Mouse (Mus musculus) liver, adult 2 months (tissue): Measurements from ENCODE around the gene Zc3h4.

Experiments used
- CTCF ChIP-seq: fragments of 200-500 bp; IDR thresholded peaks from 2 replicates; pipeline ENCODE4 v1.5.1; 2011; ENCODE audit warnings: low read depth, low read length, control low read depth
- POLR2A ChIP-seq: fragments of 200-500 bp; IDR thresholded peaks from 2 replicates; pipeline ENCODE4 v1.6.1; 2011; ENCODE audit warnings: low read length, control low read depth; ENCODE audit not compliant: insufficient read depth; ENCODE audit errors: extremely low read depth

DNA sequence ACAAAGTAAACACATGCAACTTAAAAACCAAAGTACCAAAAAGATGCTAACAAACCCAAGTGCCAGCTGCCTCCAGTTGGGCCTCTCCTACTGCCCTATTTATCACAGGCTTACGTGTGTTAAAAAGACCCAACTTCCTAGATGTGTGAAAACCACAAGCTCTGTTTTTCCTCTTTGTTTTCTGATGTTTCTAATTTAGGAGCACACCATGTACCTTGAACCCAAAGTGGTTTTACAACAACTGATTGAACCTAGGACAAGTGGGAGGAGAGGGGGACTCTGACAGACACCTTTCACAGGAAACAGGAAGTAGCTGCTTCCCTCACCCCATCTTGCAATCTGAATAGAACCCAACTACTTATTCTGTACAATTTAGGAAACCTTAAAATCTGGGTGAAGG, 36.4 kb upstream of the Zc3h4 start:
- TF ChIP-seq POLR2A = no peak
- TF ChIP-seq CTCF = no peak
